Mouse (Mus musculus) bone marrow, adult 2 months (tissue): ENCODE results near the gene Pef1. TPM values are rescaled to one million over a fixed set of nuclear protein-coding genes. Genes with fewer than 3 reads are reported as not detected.

Experiments
- H3K27ac ChIP-seq: fragments of 200-500 bp; 2 replicates; pipeline ENCODE4 v1.5.1; 2012; ENCODE audit warnings: low read depth, mild to moderate bottlenecking, control low read depth, inconsistent platforms, low read length; ENCODE audit not compliant: control insufficient read depth, poor library complexity, insufficient read depth
- H3K4me1 ChIP-seq: fragments of 200-500 bp; 2 replicates; pipeline ENCODE4 v1.6.1; 2011; ENCODE audit warnings: low read length; ENCODE audit not compliant: control insufficient read depth, insufficient read depth
- H3K4me3 ChIP-seq: fragments of 200-500 bp; replicated peaks from 2 replicates; pipeline ENCODE3; 2011; ENCODE audit warnings: mild to moderate bottlenecking, low read depth, low read length, control low read depth; ENCODE audit not compliant: control insufficient read depth
- CTCF ChIP-seq: fragments of 200-500 bp; IDR thresholded peaks from 2 replicates; pipeline ENCODE4 v1.5.1; 2011; ENCODE audit warnings: low read length, control low read depth; ENCODE audit not compliant: control insufficient read depth, insufficient read depth
- POLR2A ChIP-seq: fragments of 200-500 bp; IDR thresholded peaks from 2 replicates; pipeline ENCODE4 v1.6.1; 2011; ENCODE audit warnings: low read depth, mild to moderate bottlenecking, control low read depth, low read length, borderline replicate concordance; ENCODE audit not compliant: control insufficient read depth
- WGBS: fragments of 180-500 bp; shearing (Covaris S2); methylation state at CpG from one replicate; pipeline ENCODE4 v1.1.7; 2018; 5-methylcytosine and 5-hydroxymethylcytosine counted together
- polyA plus RNA-seq: library from polyadenylated mRNA; stranded (reverse); fragments of >200 nt; gene quantifications from 2 replicates; pipeline ENCODE4 v1.2.4, GENCODE M21; 2011; ENCODE audit warnings: low replicate concordance; ENCODE audit not compliant: missing spikeins, insufficient read depth, insufficient read length

The Pef1 gene
- polyA plus RNA-seq, 1 experiment = 32.6 TPM

- no peak for TF ChIP-seq CTCF
Observed at GRCm38 (mm10) chr4:130154250-130154649, 51.9 kb downstream of the Pef1 start.

DNA sequence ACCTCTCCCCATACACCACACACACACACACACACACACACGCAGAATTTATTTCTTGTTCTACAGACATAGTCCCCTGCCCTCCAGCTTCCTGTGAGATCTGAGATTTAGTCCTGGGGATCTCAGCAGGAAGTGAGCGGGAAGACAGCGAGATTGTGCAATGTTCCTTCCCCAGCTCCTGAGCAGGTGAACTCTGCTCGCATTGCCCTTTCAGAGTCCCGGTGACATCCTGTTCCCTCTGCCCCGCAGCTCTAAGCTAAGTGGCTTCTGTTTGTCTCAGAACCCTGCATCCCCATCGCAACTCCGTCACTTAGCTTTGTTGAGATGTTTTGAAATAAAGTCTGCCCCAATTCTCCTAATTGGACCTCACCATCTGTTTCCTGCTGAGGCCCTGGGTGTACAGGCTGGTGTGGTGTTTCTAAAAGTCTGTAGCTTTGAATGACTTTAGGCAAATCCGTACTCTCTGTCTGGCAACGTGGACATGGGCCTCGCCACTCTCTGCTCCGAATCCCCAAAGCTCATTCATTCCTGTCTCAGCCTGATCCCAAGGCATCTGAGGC is 54.5 kb downstream of the Pef1 start:
- H3K4me1 ChIP-seq = no peaks in the 10 kb centered on the region; the same call in 1 of the 2 replicates
- H3K27ac ChIP-seq = no peak overlapping the region
- TF ChIP-seq CTCF (no peak), POLR2A (no peak)
- WGBS = 11% methylated on average over 12 of the region's 12 CpGs
- no peak overlapping the region for H3K4me3 ChIP-seq

More at GRCm38 (mm10) chr4:130154250-130154649, 51.9 kb downstream of the Pef1 start:
- WGBS = 80% methylated on average over 3 of the region's 3 CpGs
- Histone ChIP-seq H3K4me1 (peaks cover 1% of the 10 kb centered on the region), H3K4me3 (no peak overlapping the region), H3K27ac (no peak overlapping the region)

DNA sequence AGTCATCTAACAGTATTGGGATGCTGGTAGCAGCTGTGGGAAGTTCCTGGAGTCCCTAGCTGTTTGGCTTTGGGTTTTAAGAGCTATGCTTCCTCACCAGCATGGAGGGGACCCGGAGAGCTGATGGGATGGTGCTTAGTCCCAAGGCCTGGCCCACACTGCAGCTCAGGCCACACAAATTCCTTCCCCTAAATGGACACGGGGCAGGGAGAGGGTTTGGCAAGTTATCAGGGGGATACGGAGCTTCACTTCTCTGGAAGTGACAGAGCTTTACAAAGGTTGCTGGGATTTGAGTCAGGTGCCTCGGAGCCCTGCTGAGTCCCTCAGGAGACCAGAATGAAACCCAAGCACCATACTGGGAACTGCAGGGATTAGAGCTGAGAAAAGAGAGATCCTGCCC is 59.0 kb downstream of the Pef1 start:
- 80% methylated on average over 4 of the region's 4 CpGs for WGBS
- no peak overlapping the region for H3K4me3 ChIP-seq
- H3K4me1 ChIP-seq = no peaks in the 10 kb centered on the region; the same call in 1 of the 2 replicates
- TF ChIP-seq POLR2A (no peak), CTCF (no peak)
- H3K27ac ChIP-seq = no peak overlapping the region

DNA sequence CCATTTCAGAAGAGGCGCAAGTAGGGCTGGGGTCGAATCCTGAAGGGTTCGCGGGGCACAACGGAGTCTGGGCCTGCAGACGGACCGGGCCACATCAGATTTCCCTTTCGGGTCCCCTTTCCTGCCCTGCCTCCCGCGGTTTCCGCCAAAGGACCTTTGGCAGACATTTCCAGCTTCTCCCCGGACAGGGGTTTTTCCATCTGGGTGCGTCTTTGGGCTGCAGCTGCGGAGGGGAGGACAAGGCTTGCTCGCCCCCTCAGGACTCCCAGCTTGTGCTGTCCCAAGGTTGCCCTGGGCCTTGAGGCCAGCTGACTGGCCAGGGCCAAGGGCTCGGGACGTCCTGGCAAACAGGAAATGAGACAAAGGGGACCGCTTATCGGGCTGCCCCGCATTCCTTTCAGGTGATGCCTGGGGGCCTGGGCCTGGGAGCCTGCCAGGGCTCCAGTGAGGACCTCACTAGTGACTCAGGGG is 61.1 kb downstream of the Pef1 start:
- WGBS = under 1% methylated on average over 20 of the region's 20 CpGs
- Histone ChIP-seq H3K27ac (no peak overlapping the region; the same call in 1 of the 2 replicates), H3K4me1 (no peaks in the 10 kb centered on the region), H3K4me3 (no peak overlapping the region)
- TF ChIP-seq CTCF (no peak), POLR2A (no peak)

DNA sequence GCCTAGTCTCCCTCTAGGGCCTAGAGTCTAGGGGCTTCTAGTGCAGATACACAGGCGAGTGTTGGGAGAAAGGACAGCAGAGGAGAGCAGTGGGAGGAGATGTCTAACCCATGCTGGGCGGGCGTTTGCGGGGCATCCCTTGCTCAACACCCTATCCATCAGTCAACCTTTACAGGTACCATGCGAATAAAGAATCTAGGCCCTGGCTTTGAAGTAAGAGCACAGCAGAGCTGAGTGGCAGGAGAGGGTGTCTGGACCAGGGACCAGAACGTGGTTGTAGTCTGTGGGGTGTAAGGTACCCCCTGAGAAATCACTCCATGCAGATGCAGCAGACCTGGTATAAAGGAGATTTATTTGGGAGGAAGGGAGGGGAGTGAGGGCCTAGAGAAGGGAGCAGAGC is 61.8 kb downstream of the Pef1 start:
- TF ChIP-seq POLR2A (no peak), CTCF (no peak)
- H3K27ac ChIP-seq = no peak overlapping the region
- 86% methylated on average over 6 of the region's 6 CpGs for WGBS
- H3K4me3 ChIP-seq = no peak overlapping the region
- H3K4me1 ChIP-seq = peaks cover 2% of the 10 kb centered on the region; the same call in 1 of the 2 replicates

- Histone ChIP-seq H3K4me3 (no peak overlapping the region), H3K27ac (no peak overlapping the region), H3K4me1 (peaks cover 2% of the 10 kb centered on the region; the same call in 1 of the 2 replicates)
- WGBS = 70% methylated on average over 18 of the region's 18 CpGs
- TF ChIP-seq POLR2A = no peak
- TF ChIP-seq CTCF = no peak
Observed at GRCm38 (mm10) chr4:130166061-130166460, 63.7 kb downstream of the Pef1 start.

DNA sequence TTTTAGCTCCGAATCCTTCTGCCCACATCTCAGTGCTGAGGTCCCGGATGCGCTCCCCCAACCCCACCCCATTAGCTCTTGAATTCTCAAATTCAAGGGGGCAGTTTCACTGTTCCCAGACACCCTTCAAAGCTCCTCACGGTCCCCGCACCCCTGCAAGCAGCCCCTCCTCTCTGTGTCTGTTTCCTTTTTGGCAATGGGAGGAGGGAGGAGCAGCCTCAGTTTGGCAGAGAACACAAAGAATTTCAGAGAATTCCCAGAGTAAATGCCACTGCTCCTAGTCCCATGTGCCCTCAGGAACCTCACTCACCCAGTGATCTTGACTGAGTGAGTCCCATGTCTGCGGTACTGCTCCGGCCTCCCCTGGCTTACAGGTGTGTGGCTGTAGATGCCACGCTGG is 64.2 kb downstream of the Pef1 start:
- TF ChIP-seq CTCF = no peak
- TF ChIP-seq POLR2A = no peak
- Histone ChIP-seq H3K4me1 (peaks cover 2% of the 10 kb centered on the region; the same call in 1 of the 2 replicates), H3K27ac (no peak overlapping the region), H3K4me3 (no peak overlapping the region)
- WGBS = 84% methylated on average over 8 of the region's 8 CpGs

DNA sequence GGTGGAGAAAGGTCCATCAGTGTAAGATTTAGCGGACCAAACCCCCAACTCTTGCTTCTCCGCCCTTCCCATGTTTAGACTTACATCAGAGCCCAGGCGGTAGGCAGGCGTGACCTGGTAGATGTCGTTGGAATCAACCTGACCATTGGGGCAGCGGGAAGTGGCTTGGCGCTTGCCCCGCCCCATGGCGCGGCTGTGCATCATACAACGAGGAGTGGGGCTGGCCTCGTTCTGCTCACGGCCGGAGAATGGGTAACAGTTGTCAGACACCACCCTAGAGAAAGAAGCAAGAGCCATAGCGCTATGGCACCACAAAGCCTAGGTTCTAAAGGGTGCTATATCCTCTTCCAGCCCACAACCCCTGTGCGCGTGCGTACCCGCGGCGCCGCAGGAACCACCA is 65.0 kb downstream of the Pef1 start:
- WGBS = 72% methylated on average over 22 of the region's 22 CpGs
- H3K27ac ChIP-seq = no peak overlapping the region
- TF ChIP-seq CTCF (no peak), POLR2A (no peak)

DNA sequence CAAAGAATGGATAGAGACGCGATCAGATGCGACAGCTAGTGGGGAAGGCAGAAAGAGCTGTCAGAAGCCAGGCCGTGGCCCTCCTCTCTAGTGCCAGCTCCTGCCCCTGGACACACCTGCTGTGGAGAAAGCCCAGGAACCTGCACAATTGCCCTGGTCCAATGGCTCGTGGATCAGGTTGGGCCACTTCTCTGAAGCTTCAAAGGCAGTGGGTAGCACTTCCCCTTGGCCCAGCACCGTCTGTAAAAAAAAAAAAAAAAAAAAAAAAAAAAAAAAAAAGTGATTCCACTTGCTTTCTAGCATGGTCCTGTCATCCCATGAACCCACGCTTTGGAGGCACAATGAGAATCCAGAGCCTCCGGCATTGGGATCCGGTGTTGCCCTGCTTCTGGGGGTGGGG is 65.5 kb downstream of the Pef1 start:
- TF ChIP-seq POLR2A = no peak
- no peak for TF ChIP-seq CTCF
- Histone ChIP-seq H3K4me3 (no peak overlapping the region), H3K4me1 (peaks cover 2% of the 10 kb centered on the region; the same call in 1 of the 2 replicates), H3K27ac (no peak overlapping the region)
- 42% methylated on average over 9 of the region's 9 CpGs for WGBS

More for the DNA sequence above, 65.0 kb downstream of the Pef1 start:
- peaks cover 2% of the 10 kb centered on the region; the same call in 1 of the 2 replicates for H3K4me1 ChIP-seq
- no peak overlapping the region for H3K4me3 ChIP-seq
